Comparison of ENCODE assay signal across 7 mouse cellular contexts in genomic region chr7:34675120-34675790, GRCm38 (mm10). TPM values are rescaled to one million over a fixed set of nuclear protein-coding genes. Genes with fewer than 3 reads are reported as not detected.
A peak's percentile ranks its signal among the peaks of the same experiment; 100 is the strongest.
DNase-seq lines count a peak whose midpoint lies in the region; ATAC-seq and TF ChIP-seq lines count a peak whose summit lies in the region.

No protein-coding gene starts in this region.

- TF ChIP-seq CTCF in lung, postnatal 0 days (IDR thresholded peaks at IDR 0.05) = no peak
- no peak for TF ChIP-seq CTCF in olfactory bulb, adult 2 months (IDR thresholded peaks at IDR 0.05; ENCODE audit: insufficient read depth, low read depth, low read length)

- peak overlapping the region; percentile 32; the same call in 1 of the 2 replicates for H3K4me2 ChIP-seq in lung, embryonic 16.5 days (ENCODE audit: low read depth, low read length)
- H3K4me2 ChIP-seq in lung, postnatal 0 days (replicated peaks; ENCODE audit: low read depth, low read length) = no peak overlapping the region
- H3K4me2 ChIP-seq in forebrain, embryonic 14.5 days (ENCODE audit: low read length) = peak overlapping the region; percentile 53
- H3K4me2 ChIP-seq in kidney, embryonic 16.5 days (replicated peaks; ENCODE audit: low read depth, low read length) = peak overlapping the region; percentile 48

- H3K27me3 ChIP-seq in lung, embryonic 16.5 days (ENCODE audit: control insufficient read depth, insufficient read depth, low read depth, low read length) = peaks cover 31% of the 10 kb centered on the region
- H3K27me3 ChIP-seq in lung, postnatal 0 days (replicated peaks; ENCODE audit: insufficient read depth, low read length) = peaks cover 17% of the 10 kb centered on the region
- peaks cover 30% of the 10 kb centered on the region for H3K27me3 ChIP-seq in forebrain, embryonic 14.5 days (replicated peaks; ENCODE audit: control insufficient read depth, insufficient read depth, low read length)
- H3K27me3 ChIP-seq in kidney, embryonic 16.5 days (ENCODE audit: insufficient read depth, low read length) = peaks cover 34% of the 10 kb centered on the region

- TF ChIP-seq POLR2A in olfactory bulb, adult 2 months (IDR thresholded peaks at IDR 0.05; ENCODE audit: insufficient read depth, low read depth, low read length) = no peak

- no peaks in the 10 kb centered on the region for H3K9me3 ChIP-seq in lung, embryonic 16.5 days (ENCODE audit: control insufficient read depth, low read length)
- H3K9me3 ChIP-seq in lung, postnatal 0 days (ENCODE audit: low read length) = no peaks in the 10 kb centered on the region
- no peaks in the 10 kb centered on the region for H3K9me3 ChIP-seq in forebrain, embryonic 14.5 days (replicated peaks; ENCODE audit: control insufficient read depth, low read length)
- no peaks in the 10 kb centered on the region for H3K9me3 ChIP-seq in kidney, embryonic 16.5 days (ENCODE audit: low read length)

- no peaks in the 10 kb centered on the region for H3K36me3 ChIP-seq in lung, embryonic 16.5 days (ENCODE audit: control insufficient read depth, insufficient read depth, low read length)
- no peaks in the 10 kb centered on the region for H3K36me3 ChIP-seq in lung, postnatal 0 days (ENCODE audit: insufficient read depth, low read length)
- no peaks in the 10 kb centered on the region for H3K36me3 ChIP-seq in forebrain, embryonic 14.5 days (ENCODE audit: control insufficient read depth, insufficient read depth, low read length)
- H3K36me3 ChIP-seq in kidney, embryonic 16.5 days (ENCODE audit: insufficient read depth, low read length) = no peaks in the 10 kb centered on the region

- H3K4me1 ChIP-seq in lung, embryonic 16.5 days (replicated peaks; ENCODE audit: control insufficient read depth, insufficient read depth, low read length) = no peaks in the 10 kb centered on the region
- no peaks in the 10 kb centered on the region for H3K4me1 ChIP-seq in lung, postnatal 0 days (ENCODE audit: insufficient read depth, low read depth, low read length)
- H3K4me1 ChIP-seq in forebrain, embryonic 14.5 days (ENCODE audit: control insufficient read depth, insufficient read depth, low read length) = no peaks in the 10 kb centered on the region
- H3K4me1 ChIP-seq in kidney, embryonic 16.5 days (ENCODE audit: insufficient read depth, low read length) = peaks cover 18% of the 10 kb centered on the region
- H3K4me1 ChIP-seq in olfactory bulb, adult 2 months (ENCODE audit: control insufficient read depth, insufficient read depth, low read length) = peaks cover 10% of the 10 kb centered on the region

- no peak overlapping the region for H3K4me3 ChIP-seq in lung, embryonic 16.5 days (ENCODE audit: low read length)
- H3K4me3 ChIP-seq in lung, postnatal 0 days (ENCODE audit: low read depth, low read length) = no peak overlapping the region
- H3K4me3 ChIP-seq in forebrain, embryonic 14.5 days (ENCODE audit: low read depth, low read length) = peak overlapping the region; percentile 30
- H3K4me3 ChIP-seq in kidney, embryonic 16.5 days (ENCODE audit: low read length) = peak overlapping the region; percentile 30
- H3K4me3 ChIP-seq in olfactory bulb, adult 2 months (ENCODE audit: insufficient read depth, low read depth, low read length) = peak overlapping the region; percentile 18; the same call in 1 of the 2 replicates

- no peak for ATAC-seq in lung, embryonic 16.5 days (ENCODE audit: low read depth)
- ATAC-seq in lung, postnatal 0 days = no peak
- ATAC-seq in forebrain, embryonic 14.5 days = no peak
- no peak for ATAC-seq in kidney, embryonic 16.5 days (ENCODE audit: low FRiP score, low TSS enrichment)

- 15% methylated on average over 42 of the region's 42 CpGs for WGBS in lung, embryonic 16.5 days
- 18% methylated on average over 42 of the region's 42 CpGs for WGBS in lung, postnatal 0 days
- WGBS in forebrain, embryonic 14.5 days = 14% methylated on average over 42 of the region's 42 CpGs
- 17% methylated on average over 42 of the region's 42 CpGs for WGBS in kidney, embryonic 16.5 days
- 16% methylated on average over 42 of the region's 42 CpGs for WGBS in olfactory bulb, adult 2 months

- TF ChIP-seq EP300 in lung, postnatal 0 days (IDR thresholded peaks at IDR 0.05) = no peak

- no peak overlapping the region for H3K9ac ChIP-seq in lung, embryonic 16.5 days (ENCODE audit: low read length)
- H3K9ac ChIP-seq in lung, postnatal 0 days (replicated peaks; ENCODE audit: low read depth) = no peak overlapping the region
- peak overlapping the region; percentile 40; the same call in 1 of the 2 replicates for H3K9ac ChIP-seq in forebrain, embryonic 14.5 days (ENCODE audit: low read length)
- no peak overlapping the region for H3K9ac ChIP-seq in kidney, embryonic 16.5 days (replicated peaks; ENCODE audit: low read length)

- H3K27ac ChIP-seq in lung, embryonic 16.5 days (ENCODE audit: low read length) = no peak overlapping the region
- no peak overlapping the region for H3K27ac ChIP-seq in lung, postnatal 0 days (ENCODE audit: low read length)
- no peak overlapping the region for H3K27ac ChIP-seq in forebrain, embryonic 14.5 days (ENCODE audit: low read depth, low read length)
- H3K27ac ChIP-seq in kidney, embryonic 16.5 days (ENCODE audit: low read length) = no peak overlapping the region
- H3K27ac ChIP-seq in olfactory bulb, adult 2 months (ENCODE audit: insufficient read depth, low read depth, low read length) = no peak overlapping the region

- no peak for DNase-seq in lung, postnatal 0 days (ENCODE audit: low spot score)
- no peak for DNase-seq in forebrain, embryonic 14.5 days (ENCODE audit: low spot score)
- DNase-seq in retina, embryonic 14.5 days (ENCODE audit: low spot score) = no peak
- no peak for DNase-seq in adipocyte (ENCODE audit: low spot score)

RNA-seq across cellular contexts. Expression of gene Kctd15, which starts 18.7 kb away (rescaled TPM):
- 12.5 and 12.6 TPM in 2 replicates for polyA plus RNA-seq in lung, embryonic 16.5 days (2015; fragmentation: Nextera tagmentation; extraction: Ambion mirVana)
- polyA plus RNA-seq in lung, postnatal 0 days (2015; fragmentation: Nextera tagmentation; extraction: Ambion mirVana) = 5.9 and 7.4 TPM in 2 replicates
- polyA plus RNA-seq in forebrain, embryonic 14.5 days (2014; fragmentation: Nextera tagmentation; extraction: Ambion mirVana) = 13.9 and 16.0 TPM in 2 replicates
- 41.6 and 41.9 TPM in 2 replicates for polyA plus RNA-seq in kidney, embryonic 16.5 days (2015; fragmentation: Nextera tagmentation; extraction: Ambion mirVana)
- not detected in 2 replicates for polyA plus RNA-seq in olfactory bulb, adult 2 months (2012; ENCODE audit: insufficient read depth, insufficient read length, low replicate concordance, missing spikeins)

Comparison
In these comparisons a context has a peak if more than half of its experiments do, and no peak if none do; other contexts are left out.
1. H3K4me3 ChIP-seq: peak in forebrain, embryonic 14.5 days (single experiment), kidney, embryonic 16.5 days (single experiment) and olfactory bulb, adult 2 months (single experiment); none in lung, embryonic 16.5 days (single experiment) and lung, postnatal 0 days (single experiment).